Mouse (Mus musculus) CD4-positive, CD25-positive, alpha-beta regulatory T cell, adult 9 weeks (primary cell): ENCODE data around the gene Cops8. TPM values are rescaled to one million over a fixed set of nuclear protein-coding genes. Genes with fewer than 3 reads are reported as not detected.

Source experiments
- polyA plus RNA-seq: library from polyadenylated mRNA; unstranded; fragments of 100-300 nt; shearing (Covaris generic); gene quantifications from one replicate; pipeline ENCODE4 v1.2.1, GENCODE M21; 2017

Cops8 gene
- polyA plus RNA-seq, result 151 TPM

DNA sequence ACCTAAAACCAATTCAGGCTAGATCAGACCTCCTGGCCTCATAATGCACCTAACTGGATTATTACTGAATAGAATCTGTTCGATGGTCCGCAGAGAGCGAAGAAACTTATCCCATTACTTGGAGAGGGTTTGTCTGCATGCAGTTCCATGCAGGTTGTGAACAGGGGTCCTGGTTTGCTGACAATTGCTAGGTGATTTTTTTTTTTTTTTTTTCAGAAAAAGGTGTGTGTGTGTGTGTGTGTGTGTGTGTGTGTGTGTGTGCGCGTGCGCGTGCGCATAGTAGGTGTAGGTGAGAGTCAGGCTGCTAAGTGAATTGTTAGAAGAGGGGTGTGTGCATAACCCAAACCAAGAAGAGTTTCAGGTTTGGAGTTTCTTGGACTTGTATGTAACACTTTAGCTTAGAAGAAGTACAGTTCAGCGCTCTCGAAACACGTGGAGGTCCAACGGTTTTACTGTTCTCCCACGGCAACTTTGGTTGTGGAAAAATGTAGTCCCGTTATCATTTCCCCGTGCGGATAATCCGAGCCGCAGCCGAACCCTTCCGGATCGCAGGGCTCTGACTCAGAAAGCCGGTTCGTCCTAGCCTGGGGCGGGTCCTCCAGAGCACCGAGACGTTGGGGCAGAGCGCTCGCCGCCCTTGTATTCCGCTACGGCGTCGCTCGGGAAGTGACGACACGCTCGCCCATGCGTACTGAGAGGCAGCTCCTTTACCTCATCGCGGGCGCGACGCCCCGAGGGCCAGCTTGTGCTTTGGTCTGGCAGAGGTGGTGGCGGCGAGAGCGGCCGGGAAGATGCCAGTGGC, at the start of gene Cops8:
Cops8 (plus strand) TSS at position 223 of the 802 bp plus-strand sequence.

Other genes starting within 250 kb of the Cops8 start
- gene Col6a3, start 241.0 kb downstream of the Cops8 start, polyA plus RNA-seq, result not detected